Mouse (Mus musculus) ovary, postnatal 36 days (tissue): ENCODE results near the gene Rdh14.

Experiments
- DNase-seq: peaks from one replicate; pipeline ENCODE4 v3.0.0; 2022; ENCODE audit warnings: low spot score, mixed read lengths

The Rdh14 gene

DNA sequence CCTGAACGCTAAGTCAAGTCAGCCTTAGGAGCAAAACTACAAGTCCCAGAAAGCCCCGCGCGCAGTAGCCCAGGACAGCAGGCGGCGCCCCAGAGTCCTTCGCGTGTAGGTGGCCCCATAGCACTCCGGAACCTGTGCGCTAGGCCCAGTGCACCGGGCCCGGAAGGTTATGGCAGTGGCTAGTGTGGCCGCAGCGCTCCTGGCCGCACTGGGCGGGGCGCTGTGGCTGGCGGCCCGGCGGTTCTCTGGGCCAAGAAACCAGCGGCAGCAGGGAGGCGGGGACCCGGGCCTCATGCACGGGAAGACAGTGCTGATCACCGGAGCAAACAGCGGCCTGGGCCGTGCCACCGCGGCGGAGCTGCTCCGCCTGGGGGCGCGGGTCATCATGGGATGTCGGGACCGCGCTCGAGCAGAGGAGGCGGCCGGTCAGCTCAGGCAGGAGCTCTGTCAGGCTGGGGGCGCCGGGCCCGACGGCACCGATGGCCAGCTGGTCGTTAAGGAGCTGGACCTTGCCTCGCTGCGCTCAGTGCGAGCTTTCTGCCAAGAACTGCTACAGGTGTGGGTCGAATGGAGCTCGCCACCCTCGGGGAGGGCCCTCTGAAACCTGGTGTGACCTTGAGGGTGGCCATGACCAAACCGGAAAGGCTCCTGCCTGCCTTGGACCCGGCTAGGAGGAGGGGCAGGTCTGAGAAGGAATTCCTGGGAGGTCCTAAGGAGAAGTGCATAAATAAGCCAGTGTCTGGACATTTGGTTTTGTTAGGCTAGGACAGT, at the start of gene Rdh14:
TSS of gene Rdh14 (plus strand) at position 102 of the 771 bp plus-strand sequence.
- DNase-seq, result peak; percentile 95

DNA sequence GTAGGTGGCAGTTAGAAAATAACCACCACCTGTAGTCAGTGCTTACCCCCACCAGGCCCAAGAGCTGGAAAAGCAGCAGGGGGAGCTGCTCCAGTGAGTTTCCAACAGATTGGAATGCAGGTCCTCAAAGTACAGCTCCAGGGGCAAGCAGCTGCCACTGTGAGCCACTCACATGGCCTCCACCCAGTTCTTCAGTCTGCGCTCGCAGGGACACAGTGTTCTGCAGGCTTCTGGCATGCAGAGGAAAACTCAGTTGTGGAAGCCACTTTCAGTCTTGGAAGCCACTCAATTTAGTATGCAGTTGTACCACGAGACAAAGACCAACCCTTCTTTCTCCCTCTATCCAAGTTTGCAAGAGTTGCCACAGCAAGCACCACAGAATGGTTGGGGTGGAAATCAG, 39.9 kb upstream of the Rdh14 start:
- no peak for DNase-seq

DNA sequence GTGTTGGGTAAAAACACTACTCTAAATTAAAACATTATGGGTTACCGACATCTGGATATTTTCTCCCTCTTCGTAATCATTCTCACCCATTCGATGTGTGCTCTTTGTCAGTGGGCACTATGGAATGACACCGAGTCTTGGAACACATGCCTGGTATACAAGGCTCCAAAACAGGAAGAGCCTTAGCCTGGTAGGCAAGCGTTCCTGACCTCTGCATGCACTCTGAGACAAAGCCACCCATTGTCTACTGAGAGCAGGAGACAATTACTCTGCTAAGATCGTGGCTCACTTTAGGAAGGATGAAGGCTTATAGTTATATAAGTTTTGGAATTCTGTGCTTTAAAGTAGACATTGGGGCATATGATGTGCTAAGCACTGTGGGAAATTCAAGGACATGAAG, 32.8 kb upstream of the Rdh14 start:
- DNase-seq, result no peak

DNA sequence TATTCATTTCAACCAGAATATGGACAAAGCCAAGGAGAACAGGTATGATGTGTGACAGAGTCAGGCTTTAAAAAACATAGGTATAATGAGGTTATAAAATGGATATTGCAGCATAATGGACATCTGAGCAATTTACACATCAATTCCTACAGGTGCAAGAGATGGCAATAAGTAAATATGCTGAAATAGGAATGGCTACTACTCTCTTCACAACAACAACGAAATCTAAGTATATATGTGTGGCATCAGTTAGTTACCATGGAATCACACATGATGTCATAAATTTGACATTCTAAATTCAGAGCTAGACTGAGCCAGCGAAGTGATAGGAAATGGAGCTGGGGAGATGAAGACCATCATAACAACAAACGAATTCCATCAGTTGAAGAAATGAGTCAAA, 20.9 kb upstream of the Rdh14 start, which contains the start of gene Nt5c1b:
TSS of gene Nt5c1b (plus strand) at position 301 of the 400 bp plus-strand sequence.
- no peak for DNase-seq

DNA sequence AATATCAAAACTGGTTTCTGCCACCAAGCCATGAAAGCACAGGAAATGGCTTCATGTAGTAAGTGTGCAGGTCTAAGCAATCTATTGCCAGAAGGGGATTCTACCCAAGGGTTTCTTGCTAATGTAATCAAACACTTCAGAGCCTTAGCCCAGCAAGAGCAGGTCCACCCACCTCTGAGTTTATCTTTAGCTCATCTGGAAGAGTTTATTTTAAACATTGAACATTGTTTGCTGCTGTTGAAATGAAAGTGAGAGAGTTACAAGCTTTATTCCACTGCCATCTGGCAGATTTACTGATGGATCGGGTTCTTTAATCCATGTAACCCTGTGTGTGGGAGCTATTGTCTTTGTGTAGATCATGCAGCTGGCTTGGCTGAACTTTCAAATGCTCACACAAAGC, 10.2 kb downstream of the Rdh14 start:
- DNase-seq, result no peak

DNA sequence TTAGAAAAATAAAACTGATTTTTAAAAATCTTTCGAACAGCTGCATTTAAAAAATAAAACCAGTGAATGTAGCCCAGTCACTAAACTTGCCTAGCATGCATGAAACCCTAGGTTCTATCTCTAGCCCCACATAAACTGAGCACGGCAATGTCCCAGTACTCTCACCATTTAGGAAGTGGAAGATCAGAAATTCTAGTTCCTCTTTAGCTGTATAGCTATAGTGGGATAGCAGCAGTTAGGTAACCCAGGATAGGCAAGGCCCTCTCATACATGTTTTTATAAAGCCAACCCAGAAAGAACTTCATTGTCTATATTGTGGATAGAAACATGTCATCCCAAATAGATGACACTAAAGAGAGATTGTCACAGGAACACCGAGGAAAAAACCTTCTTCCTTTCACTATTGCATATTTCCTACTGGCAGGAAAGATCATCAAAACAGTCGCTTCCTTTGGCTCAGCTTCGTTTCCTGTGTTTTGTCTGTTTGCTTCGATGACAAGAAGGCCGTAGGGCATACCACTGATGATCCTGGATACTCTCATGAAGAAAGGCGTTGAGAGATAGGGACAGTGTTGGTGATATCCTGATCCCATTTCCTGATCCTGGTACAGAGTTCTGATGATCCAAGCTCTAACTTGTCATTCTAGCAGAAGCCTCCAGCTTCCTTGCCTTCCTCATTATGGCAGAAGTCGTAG, 12.0 kb downstream of the Rdh14 start:
- DNase-seq, result no peak

DNA sequence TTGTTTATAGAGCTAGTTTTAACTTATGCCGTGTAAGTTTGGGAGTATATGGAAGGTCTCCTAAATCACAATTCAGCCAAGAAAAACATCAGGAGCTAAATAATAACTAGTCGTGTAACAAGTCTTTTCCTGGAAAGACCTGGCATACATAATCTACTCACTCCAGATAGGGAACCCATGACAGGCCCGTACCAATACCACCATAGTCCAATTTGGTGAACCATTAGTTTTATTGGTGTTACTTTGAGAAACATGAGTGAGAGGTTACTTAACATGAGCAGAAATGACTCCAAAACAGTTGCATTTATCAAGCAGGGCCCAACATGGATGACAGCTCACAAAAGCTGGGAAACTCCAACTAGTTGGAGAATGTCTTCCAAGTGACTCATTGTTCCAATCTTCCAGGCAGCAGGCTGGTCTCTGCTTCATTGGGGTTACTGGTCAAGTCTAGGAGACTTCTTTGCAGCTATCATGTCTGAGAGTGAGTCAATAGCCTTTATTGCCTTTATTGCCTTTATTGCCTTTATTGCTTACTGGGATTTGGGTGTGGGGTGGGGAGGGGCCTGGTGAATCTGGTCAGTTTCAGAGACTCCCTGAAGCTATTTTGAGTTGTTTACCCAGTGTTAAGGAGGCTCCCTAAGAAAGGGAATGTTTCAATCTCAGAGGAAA, 20.1 kb downstream of the Rdh14 start:
- no peak for DNase-seq

DNA sequence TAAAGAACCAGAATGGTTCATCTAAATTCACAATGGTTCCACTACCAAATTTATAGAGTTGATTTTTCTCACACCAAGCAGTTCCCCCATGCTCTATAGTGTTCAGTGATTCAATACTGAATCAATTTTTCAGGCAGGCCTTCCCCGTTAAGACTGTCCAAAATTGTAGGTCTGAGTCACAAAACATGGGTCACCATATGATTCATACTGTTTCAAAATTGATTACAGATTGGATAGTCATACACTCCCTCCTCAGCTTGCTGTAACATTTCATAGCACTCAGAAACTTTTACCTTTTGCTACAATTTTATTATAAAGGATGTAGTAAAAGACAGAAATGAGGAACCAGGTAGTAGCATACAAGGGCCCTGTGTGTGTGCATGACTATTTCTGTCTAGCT, 20.9 kb downstream of the Rdh14 start:
- DNase-seq, result no peak

DNA sequence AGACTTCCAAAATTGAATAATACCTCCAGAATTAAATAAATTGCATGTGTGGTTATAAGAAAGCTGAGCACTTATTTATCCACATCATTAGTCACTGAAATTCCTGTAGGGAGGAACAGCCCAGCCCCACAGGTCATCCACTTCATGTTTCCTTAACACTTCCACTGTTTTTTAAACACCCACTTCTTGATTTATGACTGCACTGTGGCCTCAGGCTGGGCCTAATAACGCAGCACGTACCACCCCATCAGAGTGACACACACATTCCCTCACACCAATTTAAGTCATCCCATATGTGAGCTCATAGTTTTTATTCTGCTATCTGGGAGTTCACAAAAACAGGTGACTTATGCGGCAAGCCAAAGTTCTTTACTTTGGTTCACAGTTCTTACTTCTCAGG, 31.8 kb downstream of the Rdh14 start:
- no peak for DNase-seq

DNA sequence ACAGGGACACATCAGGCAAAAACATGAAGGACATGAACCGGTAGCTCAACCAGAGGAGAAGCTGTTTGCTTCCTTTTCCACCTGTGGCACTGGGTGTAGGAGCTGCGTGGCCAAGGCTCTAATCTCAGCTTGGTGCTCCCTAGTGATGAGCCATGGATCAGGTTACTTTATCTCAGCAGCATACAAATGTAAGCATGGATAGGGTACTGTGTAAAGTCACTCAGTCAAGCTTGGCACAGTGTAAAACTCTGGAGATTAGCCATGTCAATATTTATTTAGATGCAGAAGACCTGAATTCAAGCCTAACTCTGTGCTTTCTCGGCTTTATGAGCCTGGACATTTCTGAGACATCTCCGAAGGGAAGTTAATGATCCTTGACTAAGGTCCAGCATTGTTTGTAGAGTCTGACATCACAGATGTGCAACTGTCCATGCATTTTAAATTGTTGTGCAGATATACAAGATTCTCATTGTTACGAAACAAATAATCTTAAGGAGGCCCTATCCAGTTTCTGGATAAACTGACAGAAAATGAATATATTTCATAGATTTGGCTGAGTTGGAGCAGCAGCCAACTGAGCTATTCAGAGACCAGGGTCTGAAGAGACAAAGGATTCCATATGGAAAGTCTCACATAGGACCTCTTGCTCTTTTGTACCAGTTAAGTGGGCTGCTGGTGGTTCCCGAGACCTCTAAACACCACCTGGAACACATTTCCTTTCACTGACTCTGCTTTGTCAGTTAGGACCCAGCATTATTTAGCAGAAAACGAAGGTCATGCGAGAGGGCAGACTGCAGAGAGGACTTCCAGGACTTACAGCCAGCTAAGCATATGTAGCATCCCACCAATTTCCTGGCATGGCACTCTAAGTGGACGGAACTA, 35.7 kb downstream of the Rdh14 start:
- no peak for DNase-seq

DNA sequence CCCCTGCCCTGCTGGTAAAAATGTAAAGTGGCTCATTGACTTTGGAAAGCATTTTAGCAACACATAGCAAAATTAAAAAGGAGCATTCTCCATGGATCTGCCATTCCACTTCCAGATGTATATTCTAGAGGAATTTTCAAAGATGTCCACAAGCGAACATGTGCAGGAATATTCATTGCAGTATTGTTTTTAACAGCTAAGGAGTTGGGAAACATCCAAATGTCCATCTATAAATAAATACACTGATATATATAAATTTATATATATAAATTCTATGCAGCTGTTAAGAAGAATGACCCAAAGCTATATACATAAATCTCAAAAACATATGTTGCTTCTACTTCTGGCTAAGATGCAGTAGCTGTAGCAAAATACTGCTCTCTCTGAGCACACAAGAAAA, 40.4 kb downstream of the Rdh14 start:
- DNase-seq, result no peak

DNA sequence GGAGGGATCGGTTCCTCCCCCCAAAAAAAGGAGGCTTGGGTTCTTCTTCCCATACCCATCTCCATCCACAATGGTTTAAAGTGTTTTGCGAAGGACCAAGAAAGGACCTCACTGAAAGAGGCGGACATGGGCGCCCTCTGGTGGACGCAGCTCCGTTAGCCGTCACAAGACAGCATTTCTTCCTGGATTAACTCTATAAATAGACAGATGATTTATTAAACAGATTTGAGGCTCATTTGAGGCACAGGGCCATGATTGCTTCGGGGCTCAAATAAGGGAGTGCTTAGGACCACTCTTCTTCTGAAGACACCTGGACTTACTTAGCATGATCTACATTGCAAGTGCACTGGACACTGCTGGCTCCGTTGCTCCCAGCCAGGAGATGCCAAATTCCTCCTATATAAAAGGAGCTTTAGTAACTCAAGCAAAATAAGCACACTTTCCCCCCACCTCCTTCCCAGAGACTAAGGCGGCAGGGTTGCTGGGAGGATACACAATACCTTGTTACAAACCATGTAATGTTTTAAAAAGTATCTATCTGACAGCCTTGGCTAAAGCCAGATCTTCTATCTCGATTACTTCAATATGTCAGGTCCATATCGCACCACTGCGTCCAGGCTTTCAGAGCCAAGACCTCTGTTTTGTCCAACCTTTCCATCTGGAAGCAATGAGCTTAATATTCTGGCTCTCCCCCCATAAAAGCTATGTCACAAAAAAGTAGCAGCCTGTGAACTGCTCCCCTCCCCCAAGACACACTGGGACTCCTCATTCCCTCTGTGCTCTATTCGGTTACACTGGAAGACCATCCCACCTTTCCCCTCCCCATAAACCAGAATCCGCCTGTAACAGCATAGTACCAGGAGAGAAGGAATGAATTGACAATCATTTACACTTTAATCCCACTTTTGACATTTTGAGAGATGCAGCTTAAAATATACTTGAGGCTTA, 47.8 kb downstream of the Rdh14 start:
- DNase-seq, result peak; percentile 75

DNA sequence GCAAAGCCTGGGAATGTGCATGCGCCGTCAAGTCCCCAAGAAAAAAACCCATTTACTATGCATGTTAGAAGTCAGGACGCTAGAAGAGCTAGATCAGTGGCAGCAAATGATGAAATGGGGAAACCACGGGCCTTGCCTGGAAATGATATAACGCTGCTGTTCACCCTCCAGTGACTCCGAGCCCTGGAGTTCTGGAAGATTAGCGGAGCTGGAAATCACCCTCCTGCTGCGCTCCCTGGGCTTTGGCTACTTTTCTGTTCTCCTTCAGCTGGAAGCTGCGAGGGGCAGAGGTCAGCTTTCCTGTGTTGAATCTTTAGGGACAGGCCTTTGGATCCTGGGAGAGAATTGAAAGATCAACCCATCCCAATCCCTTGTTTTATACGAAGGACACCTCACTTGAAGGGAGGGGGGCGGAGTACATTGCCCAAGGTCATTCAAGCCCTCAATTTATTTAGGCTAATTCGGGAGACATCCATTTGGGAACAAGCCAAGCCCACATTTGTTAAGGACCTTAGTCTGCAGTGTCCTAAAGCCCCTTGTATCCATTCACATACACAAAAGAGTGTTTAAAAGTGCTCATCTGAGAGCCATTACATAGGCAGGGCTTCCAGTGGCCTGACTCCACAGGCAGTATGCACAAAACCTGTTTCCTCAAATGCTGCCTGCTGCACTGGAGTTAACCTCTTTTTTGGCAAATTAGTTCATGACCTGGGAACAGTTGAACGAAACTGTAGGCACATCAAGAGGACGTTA, 49.1 kb downstream of the Rdh14 start:
- peak; percentile 6 for DNase-seq
